Mouse (Mus musculus) bone marrow, adult 2 months (tissue): ENCODE measurements around the gene Cd200r4. TPM values are rescaled to one million over a fixed set of nuclear protein-coding genes. Genes with fewer than 3 reads are reported as not detected.
"Not testable (repeated sequence)": the region's sequence is repeated elsewhere in the genome, so short reads cannot be mapped to it uniquely, and the experiment has no call there.

Source experiments
- H3K27ac ChIP-seq: fragments of 200-500 bp; 2 replicates; pipeline ENCODE4 v1.5.1; 2012; ENCODE audit warnings: low read depth, mild to moderate bottlenecking, control low read depth, inconsistent platforms, low read length; ENCODE audit not compliant: control insufficient read depth, poor library complexity, insufficient read depth
- H3K4me1 ChIP-seq: fragments of 200-500 bp; 2 replicates; pipeline ENCODE4 v1.6.1; 2011; ENCODE audit warnings: low read length; ENCODE audit not compliant: control insufficient read depth, insufficient read depth
- H3K4me3 ChIP-seq: fragments of 200-500 bp; replicated peaks from 2 replicates; pipeline ENCODE3; 2011; ENCODE audit warnings: mild to moderate bottlenecking, low read depth, low read length, control low read depth; ENCODE audit not compliant: control insufficient read depth
- CTCF ChIP-seq: fragments of 200-500 bp; IDR thresholded peaks from 2 replicates; pipeline ENCODE4 v1.5.1; 2011; ENCODE audit warnings: low read length, control low read depth; ENCODE audit not compliant: control insufficient read depth, insufficient read depth
- POLR2A ChIP-seq: fragments of 200-500 bp; IDR thresholded peaks from 2 replicates; pipeline ENCODE4 v1.6.1; 2011; ENCODE audit warnings: low read depth, mild to moderate bottlenecking, control low read depth, low read length, borderline replicate concordance; ENCODE audit not compliant: control insufficient read depth
- WGBS: fragments of 180-500 bp; shearing (Covaris S2); methylation state at CpG from one replicate; pipeline ENCODE4 v1.1.7; 2018; 5-methylcytosine and 5-hydroxymethylcytosine counted together
- polyA plus RNA-seq: library from polyadenylated mRNA; stranded (reverse); fragments of >200 nt; gene quantifications from 2 replicates; pipeline ENCODE4 v1.2.4, GENCODE M21; 2011; ENCODE audit warnings: low replicate concordance; ENCODE audit not compliant: missing spikeins, insufficient read depth, insufficient read length

Gene Cd200r4
- polyA plus RNA-seq, 1 experiment = 1.2 TPM

DNA sequence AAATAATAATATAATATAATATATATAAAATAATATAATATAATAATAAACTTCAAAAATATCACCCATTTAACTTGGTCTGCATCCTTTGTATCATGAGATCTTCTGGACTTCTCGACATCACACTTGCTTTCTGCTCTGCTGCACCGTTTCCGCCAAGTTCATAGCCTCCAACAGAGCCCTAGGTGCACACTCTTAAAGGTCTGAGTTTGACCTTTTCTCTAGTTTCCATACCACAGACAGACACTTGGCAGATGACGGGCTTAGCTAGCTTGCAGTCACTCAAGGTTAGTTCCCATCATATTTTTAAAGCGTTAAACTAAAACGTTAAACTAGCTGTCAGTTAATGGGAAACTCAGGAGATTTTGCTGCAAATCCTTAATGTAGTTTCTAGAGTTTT lies 37.3 kb upstream of the Cd200r4 start:
- Histone ChIP-seq H3K27ac (no peak overlapping the region), H3K4me1 (no peaks in the 10 kb centered on the region; the same call in 1 of the 2 replicates), H3K4me3 (no peak overlapping the region)
- no peak for TF ChIP-seq CTCF
- TF ChIP-seq POLR2A = no peak
- 89% methylated on average over 6 of the region's 6 CpGs for WGBS

- no peak for TF ChIP-seq POLR2A
- no peak for TF ChIP-seq CTCF
- peak overlapping the region; percentile 71; the same call in 1 of the 2 replicates for H3K27ac ChIP-seq
- H3K4me1 ChIP-seq = no peaks in the 10 kb centered on the region; the same call in 1 of the 2 replicates
- WGBS = 2% methylated on average over 17 of the region's 17 CpGs
- peak overlapping the region; percentile 38 for H3K4me3 ChIP-seq
Observed at GRCm38 (mm10) chr16:44778538-44779147, 32.9 kb upstream of the Cd200r4 start.

DNA sequence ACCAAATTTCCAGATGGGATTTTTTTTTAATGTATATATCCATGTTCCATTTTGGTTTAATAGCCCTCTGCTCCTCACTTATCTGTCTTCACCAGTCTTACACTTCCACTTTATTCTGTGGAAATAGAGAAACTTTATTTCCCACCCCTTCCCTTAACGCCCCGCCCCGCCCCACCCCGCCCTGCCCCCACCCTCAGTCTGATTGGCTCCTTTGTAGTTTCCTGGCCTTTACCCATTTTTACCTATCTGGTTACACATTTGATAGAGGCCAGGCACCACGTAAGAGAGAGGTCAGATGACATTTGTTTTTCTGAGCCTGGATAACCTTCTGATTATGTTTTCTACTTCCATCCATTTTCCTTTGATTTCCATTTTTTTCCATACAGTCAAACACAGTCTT lies 32.0 kb upstream of the Cd200r4 start:
- no peak overlapping the region for H3K27ac ChIP-seq
- no peaks in the 10 kb centered on the region; the same call in 1 of the 2 replicates for H3K4me1 ChIP-seq
- TF ChIP-seq CTCF (no peak), POLR2A (no peak)
- WGBS = 44% methylated on average over 5 of the region's 5 CpGs
- H3K4me3 ChIP-seq = no peak overlapping the region

- 69% methylated on average over 4 of the region's 4 CpGs for WGBS
- Histone ChIP-seq H3K4me1 (no peaks in the 10 kb centered on the region; the same call in 1 of the 2 replicates), H3K27ac (no peak overlapping the region), H3K4me3 (no peak overlapping the region)
- TF ChIP-seq POLR2A (no peak), CTCF (no peak)
Observed at GRCm38 (mm10) chr16:44780751-44781150, 30.8 kb upstream of the Cd200r4 start.

- 52% methylated on average over 1 of the region's 1 CpGs for WGBS
- TF ChIP-seq POLR2A (no peak), CTCF (no peak)
- no peaks in the 10 kb centered on the region for H3K4me1 ChIP-seq
- H3K27ac ChIP-seq = no peak overlapping the region
- no peak overlapping the region for H3K4me3 ChIP-seq
Observed at GRCm38 (mm10) chr16:44786934-44787333, 24.6 kb upstream of the Cd200r4 start.

GRCm38 (mm10) chr16:44794416-44794815 lies 17.1 kb upstream of the Cd200r4 start:
- H3K27ac ChIP-seq = no peak overlapping the region
- H3K4me1 ChIP-seq = no peaks in the 10 kb centered on the region
- TF ChIP-seq CTCF (no peak), POLR2A (no peak)
- H3K4me3 ChIP-seq = no peak overlapping the region

DNA sequence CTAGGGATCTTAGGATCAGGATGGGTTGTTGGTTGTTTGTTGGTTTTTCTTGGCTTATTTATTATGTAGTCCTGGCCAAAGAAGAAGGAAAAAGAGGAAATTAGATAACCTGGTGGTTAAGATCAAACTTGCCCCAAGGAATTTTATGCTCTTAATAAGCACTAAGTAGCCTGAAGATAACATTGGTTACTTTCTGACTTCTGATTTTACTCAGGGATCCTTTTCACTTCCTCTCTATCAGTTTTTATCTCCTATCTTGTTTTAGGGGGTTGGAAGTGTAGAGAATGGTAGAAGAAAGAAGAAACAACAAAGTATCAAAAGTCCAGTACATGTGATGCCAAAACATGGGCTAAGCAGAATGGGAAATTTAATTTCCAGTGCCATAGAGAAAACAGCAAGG lies 5.6 kb upstream of the Cd200r4 start:
- Histone ChIP-seq H3K4me1 (no peaks in the 10 kb centered on the region), H3K4me3 (no peak overlapping the region), H3K27ac (no peak overlapping the region)
- no peak for TF ChIP-seq CTCF
- TF ChIP-seq POLR2A = no peak

GRCm38 (mm10) chr16:44810223-44810622 lies 1.3 kb upstream of the Cd200r4 start:
- H3K27ac ChIP-seq, H3K4me1 ChIP-seq, H3K4me3 ChIP-seq: not testable (repeated sequence)
- WGBS = 72% methylated on average over 4 of the region's 4 CpGs

DNA sequence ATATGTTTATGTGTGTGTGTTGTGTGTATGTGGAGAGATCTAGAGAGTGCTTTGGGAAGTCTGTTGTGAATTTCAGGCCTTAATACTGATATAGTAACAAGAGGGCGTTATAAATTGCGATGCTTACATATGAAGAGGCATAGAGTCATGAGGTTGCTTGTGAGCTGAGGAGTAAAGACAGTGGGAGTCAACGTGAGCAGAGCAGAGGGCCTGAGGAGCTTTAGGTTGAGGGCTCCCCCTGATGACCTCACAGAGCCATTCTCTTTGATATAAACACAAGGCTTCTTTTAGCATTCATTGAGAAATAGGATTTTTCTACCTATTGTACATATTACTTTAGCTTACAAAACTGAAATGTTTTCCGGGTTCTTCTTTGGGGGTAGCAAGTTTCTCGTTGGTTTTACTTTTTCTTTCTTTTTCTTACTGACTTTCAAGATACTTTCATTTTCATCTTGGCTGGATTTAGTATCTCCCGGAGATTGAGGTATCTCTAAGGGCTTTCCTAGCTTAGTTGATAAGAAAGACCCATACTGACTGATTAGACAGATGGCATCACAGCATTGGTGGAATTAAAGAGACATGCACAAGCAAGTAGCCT lies 1.0 kb downstream of the Cd200r4 start:
- TF ChIP-seq CTCF = no peak
- no peak for TF ChIP-seq POLR2A
- whole genome bisulfite sequencing = 54% methylated on average over 6 of the region's 6 CpGs
- Histone ChIP-seq H3K4me1 (no peaks in the 10 kb centered on the region; the same call in 1 of the 2 replicates), H3K4me3 (no peak overlapping the region), H3K27ac (no peak overlapping the region)
